8 mouse cellular contexts compared by ENCODE assay signal in genomic region chr7:39544242-39545111, GRCm38 (mm10). TPM values are rescaled to one million over a fixed set of nuclear protein-coding genes. Genes with fewer than 3 reads are reported as not detected.
DNase-seq lines count a peak whose midpoint lies in the region; ATAC-seq and TF ChIP-seq lines count a peak whose summit lies in the region.

No protein-coding gene starts in this region.

- TF ChIP-seq POLR2A in CH12.LX (IDR thresholded peaks at IDR 0.05; ENCODE audit: low read depth, low read length), result peak; percentile 57; the same call in 1 of the 2 replicates

- H3K4me2 ChIP-seq in CH12.LX (ENCODE audit: insufficient read depth, low read depth, poor library complexity, severe bottlenecking), result peak overlapping the region; percentile 72
- peak overlapping the region; percentile 75 for H3K4me2 ChIP-seq in heart, embryonic 14.5 days (ENCODE audit: low read length)
- H3K4me2 ChIP-seq in liver, embryonic 13.5 days, result peak overlapping the region; percentile 77
- peak overlapping the region; percentile 55 for H3K4me2 ChIP-seq in stomach, embryonic 14.5 days (replicated peaks; ENCODE audit: low read depth, low read length)

- 1% methylated on average over 43 of the region's 43 CpGs for WGBS in forebrain, embryonic 10.5 days
- WGBS in heart, embryonic 14.5 days, result under 1% methylated on average over 43 of the region's 43 CpGs
- under 1% methylated on average over 43 of the region's 43 CpGs for WGBS in liver, embryonic 13.5 days (ENCODE audit: insufficient replicate concordance)
- WGBS in stomach, embryonic 14.5 days, result under 1% methylated on average over 42 of the region's 43 CpGs

- dilution Hi-C loops in CH12.LX (cut with MboI; ENCODE audit: extremely low pct_ligation_motif_present, extremely low pct_unique_long_range_greater_than_20kb, low sequenced_read_pairs), result no loop called here

- peaks cover 0 to 14% of the 10 kb centered on the region in 2 experiments; a peak in 2 of 4 replicates for H3K4me1 ChIP-seq in CH12.LX (ENCODE audit: control insufficient read depth in 1 of 2, insufficient read depth in 2 of 2)
- peaks cover 11% of the 10 kb centered on the region; the same call in 1 of the 2 replicates for H3K4me1 ChIP-seq in forebrain, embryonic 10.5 days
- H3K4me1 ChIP-seq in heart, embryonic 14.5 days (ENCODE audit: control insufficient read depth in 2 of 2, insufficient read depth in 2 of 2, low read length in 2 of 2), result peaks cover 0 to 12% of the 10 kb centered on the region in 2 experiments; a peak in 2 of 4 replicates
- H3K4me1 ChIP-seq in liver, embryonic 13.5 days (replicated peaks), result peaks cover 10% of the 10 kb centered on the region; the same call in 1 of the 2 replicates
- H3K4me1 ChIP-seq in stomach, embryonic 14.5 days (ENCODE audit: control insufficient read depth, insufficient read depth, low read length), result no peaks in the 10 kb centered on the region

- ATAC-seq in heart, embryonic 14.5 days (ENCODE audit: insufficient number of reproducible peaks, insufficient read depth, low FRiP score, low read depth), result peak; percentile 95
- peak; percentile 94 for ATAC-seq in liver, embryonic 13.5 days (ENCODE audit: low read depth)
- ATAC-seq in stomach, embryonic 14.5 days (ENCODE audit: insufficient number of reproducible peaks, insufficient read depth, low FRiP score, low read depth), result peak; percentile 98

- in situ Hi-C loops in CH12.LX (cut with MboI; ENCODE audit: low pct_ligation_motif_present, low pct_unique_long_range_greater_than_20kb, low sequenced_read_pairs), result no loop called here

- no peaks in the 10 kb centered on the region for H3K9me3 ChIP-seq in CH12.LX (replicated peaks; ENCODE audit: low read length)
- no peaks in the 10 kb centered on the region for H3K9me3 ChIP-seq in forebrain, embryonic 10.5 days
- H3K9me3 ChIP-seq in heart, embryonic 14.5 days (ENCODE audit: control insufficient read depth, low read length), result no peaks in the 10 kb centered on the region
- no peaks in the 10 kb centered on the region for H3K9me3 ChIP-seq in liver, embryonic 13.5 days (replicated peaks)
- H3K9me3 ChIP-seq in stomach, embryonic 14.5 days (ENCODE audit: control insufficient read depth, low read depth, low read length), result no peaks in the 10 kb centered on the region

- peak; percentile 82 for DNase-seq in CH12.LX (ENCODE audit: extremely low read depth)
- peak; percentile 39 for DNase-seq in c-Kit-positive CD71-positive TER-119-negative erythroid progenitor cells, embryonic 14.5 days (ENCODE audit: low read depth)
- DNase-seq in forebrain, embryonic 10.5 days (ENCODE audit: extremely low spot score, low spot score), result peak; percentile 80
- peak; percentile 89 for DNase-seq in kidney, postnatal 10 days
- peak; percentile 59 for DNase-seq in liver, embryonic 13.5 days
- DNase-seq in natural killer cell, adult 2 months (ENCODE audit: low spot score in 2 of 2), result peak; percentile 9 to 19

- H3K4me3 ChIP-seq in CH12.LX (replicated peaks in 1 of 3; ENCODE audit: low read depth in 2 of 3, low read length in 2 of 3, poor library complexity in 1 of 3), result peak overlapping the region; percentile 57 to 65 (median 58)
- peak overlapping the region; percentile 60 for H3K4me3 ChIP-seq in forebrain, embryonic 10.5 days
- H3K4me3 ChIP-seq in heart, embryonic 14.5 days (ENCODE audit: control insufficient read depth in 1 of 2, insufficient read depth in 1 of 2, low read depth in 1 of 2, low read length in 2 of 2), result peak overlapping the region; percentile 70 to 83
- peak overlapping the region; percentile 63 for H3K4me3 ChIP-seq in liver, embryonic 13.5 days (replicated peaks)
- H3K4me3 ChIP-seq in stomach, embryonic 14.5 days (ENCODE audit: low read depth, low read length), result peak overlapping the region; percentile 63

- H3K27ac ChIP-seq in CH12.LX (ENCODE audit: insufficient read depth, low read depth), result no peak overlapping the region
- H3K27ac ChIP-seq in forebrain, embryonic 10.5 days, result peak overlapping the region; percentile 89
- peak overlapping the region; percentile 96 to 98 for H3K27ac ChIP-seq in heart, embryonic 14.5 days (replicated peaks in 1 of 2; ENCODE audit: control insufficient read depth in 1 of 2, insufficient read depth in 1 of 2, low read depth in 2 of 2, low read length in 2 of 2)
- H3K27ac ChIP-seq in liver, embryonic 13.5 days, result peak overlapping the region; percentile 71
- H3K27ac ChIP-seq in stomach, embryonic 14.5 days (ENCODE audit: low read length), result peak overlapping the region; percentile 93

- TF ChIP-seq CTCF in CH12.LX (conservative IDR thresholded peaks at IDR 0.05 in 1 of 2, IDR thresholded peaks at IDR 0.05 in 1 of 2; ENCODE audit: low read depth in 2 of 2, low read length in 2 of 2), result peak in 1 of 2 experiments; percentile 53; a peak in 2 of 4 replicates

- H3K9ac ChIP-seq in CH12.LX (ENCODE audit: insufficient read depth, low read depth), result peak overlapping the region; percentile 80
- H3K9ac ChIP-seq in heart, embryonic 14.5 days (ENCODE audit: low read length), result peak overlapping the region; percentile 89
- peak overlapping the region; percentile 71 for H3K9ac ChIP-seq in liver, embryonic 13.5 days
- peak overlapping the region; percentile 61 for H3K9ac ChIP-seq in stomach, embryonic 14.5 days (replicated peaks; ENCODE audit: low read depth, low read length)

- peak; percentile 56 for TF ChIP-seq EP300 in CH12.LX (IDR thresholded peaks at IDR 0.05; ENCODE audit: low read length)

- no peak; the same call in none of the 2 replicates for TF ChIP-seq RAD21 in CH12.LX (IDR thresholded peaks at IDR 0.05; ENCODE audit: low read depth, low read length)

- H3K79me2 ChIP-seq in CH12.LX (replicated peaks; ENCODE audit: control insufficient read depth, extremely low read depth, insufficient read depth, poor library complexity, severe bottlenecking), result no peaks in the 10 kb centered on the region

- no peaks in the 10 kb centered on the region for H3K36me3 ChIP-seq in CH12.LX (replicated peaks in 1 of 2; ENCODE audit: control insufficient read depth in 1 of 2, insufficient read depth in 1 of 2, low read length in 1 of 2)
- no peaks in the 10 kb centered on the region for H3K36me3 ChIP-seq in forebrain, embryonic 10.5 days (replicated peaks)
- H3K36me3 ChIP-seq in heart, embryonic 14.5 days (ENCODE audit: control insufficient read depth, insufficient read depth, low read length), result no peaks in the 10 kb centered on the region
- H3K36me3 ChIP-seq in liver, embryonic 13.5 days, result no peaks in the 10 kb centered on the region
- no peaks in the 10 kb centered on the region for H3K36me3 ChIP-seq in stomach, embryonic 14.5 days (ENCODE audit: control insufficient read depth, insufficient read depth, low read length)

- H3K27me3 ChIP-seq in CH12.LX (replicated peaks), result no peaks in the 10 kb centered on the region
- H3K27me3 ChIP-seq in forebrain, embryonic 10.5 days (ENCODE audit: poor library complexity, severe bottlenecking), result no peaks in the 10 kb centered on the region
- H3K27me3 ChIP-seq in heart, embryonic 14.5 days (ENCODE audit: control insufficient read depth, insufficient read depth, low read length), result no peaks in the 10 kb centered on the region
- H3K27me3 ChIP-seq in liver, embryonic 13.5 days, result no peaks in the 10 kb centered on the region
- no peaks in the 10 kb centered on the region for H3K27me3 ChIP-seq in stomach, embryonic 14.5 days (ENCODE audit: control insufficient read depth, insufficient read depth, low read length)

TF ChIP-seq in CH12.LX, 34 proteins besides CTCF, POLR2A, EP300 and RAD21:
- TF ChIP-seq TCF12 (IDR thresholded peaks at IDR 0.05; ENCODE audit: low read depth, low read length), result 0 out of 2 replicates have a peak, but pooled peaks have one; percentile 36
- no peak for TF ChIP-seq E2F4 (IDR thresholded peaks at IDR 0.05; ENCODE audit: insufficient replicate concordance, low read depth, low read length)
- peak; percentile 71 for TF ChIP-seq ZMIZ1 (IDR thresholded peaks at IDR 0.05; ENCODE audit: low read depth, low read length)
- peak; percentile 90 for TF ChIP-seq IRF4 (IDR thresholded peaks at IDR 0.05; ENCODE audit: low read depth, low read length)
- peak; percentile 52 for TF ChIP-seq NRF1 (IDR thresholded peaks at IDR 0.05; ENCODE audit: low read depth, low read length)
- TF ChIP-seq MAX (IDR thresholded peaks at IDR 0.05; ENCODE audit: low read length), result peak; percentile 51; the same call in 1 of the 2 replicates
- TF ChIP-seq HCFC1 (IDR thresholded peaks at IDR 0.05; ENCODE audit: low read depth, low read length), result no peak
- 0 out of 2 replicates have a peak, but pooled peaks have one; percentile 22 for TF ChIP-seq MEF2A (IDR thresholded peaks at IDR 0.05; ENCODE audit: borderline replicate concordance, low read depth, low read length)
- TF ChIP-seq NELFE (IDR thresholded peaks at IDR 0.05; ENCODE audit: low read depth, low read length), result 0 out of 2 replicates have a peak, but pooled peaks have one; percentile 37
- no peak for TF ChIP-seq PAX5 (IDR thresholded peaks at IDR 0.05; ENCODE audit: low read length)

RNA-seq across cellular contexts. Expression of gene Zfp619, which starts 26.9 kb away (rescaled TPM):
- total RNA-seq in CH12.LX (2012; rRNA removed), result 0.64 and 0.67 TPM in 2 replicates
- 1.3 and 1.4 TPM in 2 replicates for total RNA-seq in CH12.LX (2014; rRNA removed)
- polyA plus RNA-seq in CH12.LX (2012; ENCODE audit: insufficient read length, low read depth), result 1.00 and 1.1 TPM in 2 replicates
- polyA plus RNA-seq in forebrain, embryonic 10.5 days (2016; fragmentation: Nextera tagmentation; extraction: Ambion mirVana), result 2.8 and 3.1 TPM in 2 replicates
- polyA plus RNA-seq in heart, embryonic 14.5 days (2014; fragmentation: Nextera tagmentation; extraction: Ambion mirVana), result 2.0 and 2.4 TPM in 2 replicates
- 0.18 and 0.23 TPM in 2 replicates for polyA plus RNA-seq in liver, embryonic 13.5 days (2015; fragmentation: Nextera tagmentation; extraction: Ambion mirVana)
- 3.1 and 3.4 TPM in 2 replicates for polyA plus RNA-seq in stomach, embryonic 14.5 days (2014; fragmentation: Nextera tagmentation; extraction: Ambion mirVana)

Comparison
In these comparisons a context has a peak if more than half of its experiments do, and no peak if none do; other contexts are left out.
1. DNase-seq: peak in every context shown above with its lines; median percentile 89 in kidney, postnatal 10 days; 82 in CH12.LX; 80 in forebrain, embryonic 10.5 days; 59 in liver, embryonic 13.5 days; 39 in c-Kit-positive CD71-positive TER-119-negative erythroid progenitor cells, embryonic 14.5 days; 14 in natural killer cell, adult 2 months.